Mouse (Mus musculus) layer of hippocampus, adult 11-12 months (tissue): ENCODE measurements around the gene Nin.
A peak's percentile ranks its signal among the peaks of the same experiment; 100 is the strongest.

Experiments used
- DNase-seq: peaks from one replicate; pipeline ENCODE4 v3.0.0; 2022; ENCODE audit warnings: low spot score

Gene Nin

DNA sequence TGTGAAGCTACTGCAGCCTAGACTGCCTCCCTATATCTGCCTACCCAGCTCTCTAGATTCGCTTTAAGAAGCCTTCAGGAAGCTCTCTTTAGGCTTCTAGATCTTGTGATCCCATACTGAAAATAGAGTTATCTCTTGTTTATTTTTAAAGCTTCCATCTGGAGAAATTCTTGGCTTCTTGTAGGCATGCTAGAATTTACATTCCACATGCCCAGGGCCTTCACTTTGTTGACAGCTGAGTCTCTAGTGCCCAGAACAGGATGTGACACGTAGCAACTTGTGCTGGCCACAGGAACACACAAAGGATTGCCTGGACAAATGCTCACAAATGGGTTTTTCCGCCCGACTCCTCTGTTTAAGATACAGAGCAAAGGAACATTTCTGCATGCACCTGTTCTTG lies 97.6 kb downstream of the Nin start:
- DNase-seq = no peak

DNA sequence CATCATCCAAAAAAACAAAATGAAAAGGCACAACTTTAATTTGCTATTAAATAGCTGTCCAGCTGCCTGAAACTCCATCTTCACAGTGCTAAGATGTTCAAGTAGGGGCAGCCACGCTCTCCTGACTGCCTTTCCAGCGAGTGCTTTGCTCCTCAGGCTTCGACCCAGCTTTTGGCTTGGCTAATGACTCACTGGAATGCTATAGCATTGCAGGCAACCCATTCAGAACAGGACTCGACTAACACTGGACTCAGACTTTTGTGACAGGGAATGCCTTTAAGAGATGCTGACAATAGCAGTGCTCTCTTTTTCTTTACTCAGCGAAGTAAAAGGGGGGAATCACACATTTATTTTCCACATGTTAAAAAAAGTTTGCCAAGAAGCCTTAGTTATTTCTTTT lies 101.8 kb downstream of the Nin start:
- DNase-seq = no peak

DNA sequence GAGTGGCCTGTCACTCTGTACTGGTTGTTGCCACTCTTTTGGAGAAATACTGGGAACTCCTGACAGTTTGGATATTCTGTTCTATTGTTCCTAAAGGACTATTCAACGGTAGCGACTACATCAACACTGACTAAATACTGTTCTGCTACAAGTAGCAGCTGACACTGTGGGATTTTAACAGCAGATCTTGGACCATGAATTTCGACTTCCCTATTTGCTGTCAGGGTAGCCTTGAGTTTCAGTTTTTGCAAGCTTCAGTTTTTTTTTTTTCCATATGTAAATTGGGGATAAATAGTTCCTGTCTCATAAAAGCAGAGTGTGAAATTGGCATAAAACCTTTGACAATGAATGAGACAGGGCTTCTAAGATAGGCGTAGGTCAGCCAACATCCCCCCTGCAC lies 103.2 kb downstream of the Nin start:
- no peak for DNase-seq

DNA sequence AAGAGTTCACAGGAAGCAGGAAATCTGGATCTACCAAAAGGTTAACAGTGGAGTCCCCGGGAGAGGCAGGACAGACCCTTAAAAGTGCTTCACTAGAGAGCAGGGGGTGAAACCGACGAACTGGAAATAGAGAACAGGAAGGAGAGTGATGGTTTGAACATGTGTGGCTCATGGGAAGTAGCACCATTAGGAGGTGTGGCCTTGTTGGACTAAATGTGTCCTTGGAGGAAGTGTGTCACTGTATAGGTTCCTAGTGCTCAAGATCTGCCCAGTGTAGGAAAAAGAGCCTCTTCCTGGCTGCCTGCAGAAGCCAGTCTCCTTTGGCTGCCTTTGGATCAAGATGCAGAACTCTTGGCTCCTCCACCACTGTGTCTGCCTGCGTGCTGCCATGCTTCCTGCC lies 108.4 kb downstream of the Nin start:
- DNase-seq = no peak

DNA sequence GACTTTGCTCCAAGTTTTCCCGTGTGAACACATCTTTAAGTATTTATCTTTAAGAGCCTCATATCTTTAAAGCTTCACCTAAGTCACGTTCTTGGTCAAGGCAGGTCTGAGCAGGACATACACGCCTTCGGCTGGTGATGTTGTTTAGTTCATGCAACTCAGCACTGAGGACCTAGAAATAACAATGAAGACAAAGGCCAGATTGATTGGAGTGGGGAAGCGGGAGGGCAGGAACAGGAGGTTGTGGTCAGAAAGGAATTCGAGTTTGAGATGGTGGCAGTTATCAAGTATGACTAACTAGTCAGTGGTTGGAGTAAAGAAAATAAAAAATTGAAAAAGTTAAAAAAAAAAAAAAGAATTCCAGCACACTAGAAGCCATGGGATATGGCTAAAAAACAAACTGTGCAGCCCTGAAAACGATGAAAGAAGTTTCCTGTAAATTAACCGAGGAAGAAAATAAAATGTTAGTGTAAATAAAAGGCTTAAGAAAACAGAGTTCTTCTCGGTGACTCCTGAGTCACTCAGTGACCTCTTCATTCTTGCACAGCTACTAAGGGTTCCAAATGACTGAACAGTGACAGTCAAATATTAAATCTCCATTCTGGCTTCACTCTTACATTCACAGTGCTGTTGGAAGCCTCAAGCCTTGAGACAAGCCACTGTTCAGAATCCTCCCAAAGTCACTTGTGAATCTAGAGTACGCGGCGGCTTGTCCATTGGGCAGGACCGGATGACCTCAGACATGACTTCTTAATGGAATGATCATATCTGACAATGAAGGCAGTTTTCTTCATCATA lies 115.1 kb downstream of the Nin start:
- DNase-seq = no peak

DNA sequence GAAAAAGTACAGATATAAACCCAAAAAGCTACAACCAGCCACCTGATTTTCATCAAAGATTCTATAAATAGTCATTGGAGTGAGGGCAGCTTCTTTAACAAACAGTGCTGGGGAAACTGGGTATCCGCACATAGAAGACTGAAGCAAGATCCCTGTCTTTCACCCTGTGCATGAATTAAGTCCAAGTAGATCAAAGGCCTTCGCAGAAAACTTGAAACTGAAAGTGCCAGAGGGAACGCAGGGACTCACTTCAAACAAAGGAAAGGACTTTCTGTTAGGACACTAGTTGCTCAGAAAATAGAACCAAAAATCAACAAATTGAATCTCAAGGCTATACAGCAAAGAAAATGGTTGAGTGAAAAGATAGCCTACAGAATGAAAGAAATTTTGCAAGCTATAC lies 118.1 kb downstream of the Nin start:
- DNase-seq = no peak

DNA sequence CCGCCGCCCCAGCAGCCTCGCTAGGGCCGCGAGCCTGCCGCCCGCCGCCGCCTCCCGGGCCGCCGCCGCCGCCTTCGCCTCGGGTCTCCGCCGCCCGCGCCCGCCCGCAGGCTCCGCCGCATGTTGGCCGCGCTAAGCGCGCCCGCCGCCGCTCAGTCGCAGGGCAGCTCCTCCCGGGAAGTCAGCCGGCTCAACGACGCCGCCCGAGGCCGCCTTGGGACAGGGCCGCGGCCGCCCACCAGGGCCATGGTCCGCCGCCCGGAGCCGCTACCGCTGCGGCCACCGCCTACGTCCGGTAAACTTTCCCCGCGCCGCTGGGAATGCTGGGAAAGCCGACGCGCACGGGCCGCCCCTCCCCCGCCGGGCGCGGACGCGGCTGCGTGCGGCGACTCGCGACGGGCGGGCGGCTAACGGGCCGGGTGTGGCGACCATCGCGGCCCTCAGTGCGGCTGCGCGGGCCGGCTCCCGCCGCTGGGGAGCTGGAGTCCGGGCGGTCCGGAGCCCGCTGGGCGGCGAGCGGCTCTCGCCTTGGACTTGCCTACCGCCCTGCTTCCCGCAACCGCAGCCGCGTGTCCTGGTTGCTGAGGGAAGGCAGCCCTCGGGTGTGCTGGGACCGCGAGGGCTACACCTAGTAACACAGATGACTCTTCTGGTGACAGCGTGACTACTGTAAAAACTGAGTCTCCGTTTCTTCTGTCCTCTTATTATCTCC lies 126.6 kb downstream of the Nin start, which contains the start of gene Sav1:
Gene Sav1, minus strand, starts transcription at position 217 of the 712 bp plus-strand sequence.
- DNase-seq = peak; percentile 83

DNA sequence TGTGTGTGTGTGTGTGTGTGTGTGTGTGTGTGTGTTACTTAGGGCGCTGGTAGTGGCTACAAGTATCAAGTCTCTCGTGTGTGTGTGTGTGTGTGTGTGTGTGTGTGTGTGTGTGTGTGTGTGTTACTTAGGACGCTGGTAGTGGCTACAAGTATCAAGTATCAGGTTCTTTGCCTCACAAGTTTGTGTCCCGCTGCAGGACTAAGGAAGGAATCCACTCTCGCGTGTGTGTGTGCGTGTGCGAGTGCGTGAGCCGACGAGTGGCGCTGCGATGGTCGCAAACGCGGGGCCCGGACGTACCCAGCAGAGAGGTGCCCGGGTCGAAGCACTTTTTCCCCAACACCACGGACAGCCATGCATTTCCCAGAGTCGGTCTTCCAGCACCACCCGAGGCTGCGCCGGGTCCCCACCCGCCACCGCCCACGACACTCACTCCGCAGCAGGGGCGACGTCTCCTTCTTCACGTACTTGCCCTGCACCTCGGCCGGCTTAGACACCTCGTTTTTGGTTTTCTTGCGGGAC lies 127.2 kb downstream of the Nin start:
- no peak for DNase-seq

DNA sequence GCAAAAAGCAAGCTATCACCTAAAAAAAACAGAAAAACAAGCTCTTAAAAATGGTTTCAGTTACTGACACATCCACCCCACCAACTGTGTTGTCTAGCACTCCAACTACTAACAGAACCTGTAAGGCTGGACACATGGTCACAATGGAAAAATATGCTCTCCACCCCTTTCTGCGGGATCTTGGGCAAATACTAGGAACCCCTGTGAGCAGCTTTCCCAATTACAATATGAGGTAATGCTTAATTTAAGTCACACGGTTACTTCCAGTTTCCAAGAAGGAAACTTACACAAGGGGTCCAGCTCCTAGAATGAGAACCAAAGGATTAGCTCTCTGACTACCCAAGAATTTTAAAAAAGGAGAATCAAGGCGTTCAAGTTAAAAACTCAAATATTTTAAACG lies 128.0 kb downstream of the Nin start:
- DNase-seq = no peak

DNA sequence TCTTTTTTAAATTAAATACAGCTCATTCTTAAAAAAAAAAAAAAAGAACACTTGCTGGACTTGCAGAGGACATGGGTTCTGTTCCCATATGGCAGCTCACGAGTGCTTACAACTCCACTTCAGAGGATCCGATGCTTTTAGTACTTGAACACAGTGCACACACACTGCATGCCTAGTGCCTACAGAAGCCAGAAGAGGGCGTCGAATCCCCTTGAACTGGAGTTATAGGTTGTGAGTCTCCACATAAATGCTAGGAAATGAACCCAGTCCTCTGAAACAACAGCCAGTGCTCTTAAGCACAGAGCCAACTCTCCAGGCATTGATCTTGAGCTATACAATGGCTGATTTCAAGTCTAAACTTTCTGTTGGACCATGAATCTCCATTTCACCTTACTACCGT lies 130.6 kb downstream of the Nin start:
- DNase-seq = no peak

DNA sequence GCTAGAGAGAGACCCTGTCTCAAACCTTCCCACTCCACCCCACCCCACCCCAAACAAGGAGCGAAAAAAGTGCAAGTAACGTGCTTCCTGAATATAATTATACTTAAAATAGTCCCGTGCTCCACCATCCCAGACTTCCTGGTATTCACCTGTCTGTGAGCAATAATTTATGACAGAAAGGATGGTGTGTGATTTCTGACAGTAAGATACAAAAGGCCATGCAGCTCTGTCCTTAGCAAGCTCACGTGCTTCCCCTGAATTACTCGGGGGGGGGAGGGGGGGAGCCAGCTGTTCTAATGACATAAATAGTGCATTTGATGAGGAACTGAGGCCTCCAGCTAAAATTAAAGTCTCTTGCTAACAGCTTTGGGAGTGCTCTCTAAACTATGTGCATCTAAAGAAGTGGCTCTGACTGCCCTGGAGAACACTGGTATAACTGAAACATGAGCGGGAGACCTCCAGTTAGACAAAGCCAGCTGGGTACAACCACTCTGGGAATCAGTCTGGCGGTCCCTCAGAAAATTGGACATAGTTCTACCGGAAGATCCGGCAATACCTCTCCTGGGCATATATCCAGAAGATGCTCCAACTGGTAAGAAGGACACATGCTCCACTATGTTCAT lies 136.0 kb downstream of the Nin start:
- no peak for DNase-seq

DNA sequence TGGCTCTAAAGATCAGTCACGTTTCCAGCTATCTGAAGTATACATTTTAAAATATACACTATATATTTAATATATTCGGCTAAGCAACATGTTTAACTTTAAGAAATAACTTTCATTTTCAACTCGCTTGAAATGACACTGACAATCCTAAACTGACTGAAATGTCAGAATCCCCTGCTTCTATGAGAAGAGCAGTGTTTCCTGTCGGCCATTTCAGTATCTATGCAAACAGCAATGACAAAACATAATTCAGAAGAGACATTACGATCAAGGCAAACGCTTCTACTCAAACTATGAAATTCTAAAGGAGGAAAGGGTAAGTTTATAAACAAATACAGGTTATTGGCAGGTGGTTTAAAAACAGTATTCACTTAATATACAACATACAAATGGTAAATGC lies 136.8 kb downstream of the Nin start:
- no peak for DNase-seq

DNA sequence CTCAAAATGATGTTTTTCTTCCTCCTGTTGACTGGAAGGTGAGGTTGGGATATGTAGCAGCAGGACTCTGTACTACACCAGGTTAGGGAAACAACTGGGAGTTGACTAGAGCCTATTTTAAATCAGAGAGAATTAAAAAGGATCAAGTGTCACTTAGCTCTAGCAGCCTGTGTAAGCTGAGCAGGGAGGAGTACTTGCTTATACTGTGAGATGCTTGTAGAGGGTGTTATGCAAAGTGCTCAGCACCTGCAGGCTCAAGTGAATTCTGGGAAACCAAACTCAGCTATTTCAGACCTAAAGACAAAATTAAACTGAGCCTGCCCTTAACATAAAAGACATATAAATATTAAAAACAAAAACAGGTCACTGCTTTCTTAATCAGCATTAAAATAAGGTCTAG lies 139.9 kb downstream of the Nin start:
- no peak for DNase-seq

DNA sequence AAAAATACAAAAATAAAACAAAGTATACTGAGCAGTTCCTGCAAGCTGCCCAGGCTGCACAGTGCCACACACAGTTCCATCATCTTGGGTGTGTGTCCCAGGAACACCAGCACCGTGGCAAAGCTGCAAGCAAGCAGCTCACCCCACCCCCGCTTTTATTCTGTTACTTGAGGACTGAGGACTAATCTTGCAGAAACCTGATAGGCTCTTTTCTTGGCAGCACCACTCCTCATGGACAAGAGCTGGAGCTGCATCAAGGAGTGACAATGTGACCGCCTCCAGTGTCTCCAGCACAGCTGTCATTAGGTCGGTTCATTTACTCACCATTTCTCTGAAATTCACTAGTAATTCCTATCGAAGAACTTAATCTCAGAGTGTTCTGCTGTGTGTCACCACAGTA lies 145.4 kb downstream of the Nin start:
- no peak for DNase-seq

DNA sequence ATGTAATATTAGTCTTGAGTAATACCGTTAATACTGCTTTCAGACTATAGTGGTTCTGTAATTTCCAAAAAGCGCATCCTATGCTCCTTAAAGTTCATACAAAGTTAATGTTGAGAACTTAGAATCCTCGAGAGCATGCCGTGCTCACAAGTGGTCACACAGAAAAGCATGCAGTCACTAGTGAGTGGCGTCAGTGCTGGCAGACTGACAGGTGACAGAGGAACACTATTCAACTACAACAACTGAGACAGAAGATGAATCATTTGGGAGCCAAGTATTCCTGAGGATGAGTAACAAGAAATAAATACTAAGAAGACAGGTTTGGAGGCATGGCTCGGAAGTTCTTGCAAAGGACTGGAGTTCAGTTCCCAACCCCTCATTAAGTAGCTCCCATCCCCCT lies 146.4 kb downstream of the Nin start:
- no peak for DNase-seq

DNA sequence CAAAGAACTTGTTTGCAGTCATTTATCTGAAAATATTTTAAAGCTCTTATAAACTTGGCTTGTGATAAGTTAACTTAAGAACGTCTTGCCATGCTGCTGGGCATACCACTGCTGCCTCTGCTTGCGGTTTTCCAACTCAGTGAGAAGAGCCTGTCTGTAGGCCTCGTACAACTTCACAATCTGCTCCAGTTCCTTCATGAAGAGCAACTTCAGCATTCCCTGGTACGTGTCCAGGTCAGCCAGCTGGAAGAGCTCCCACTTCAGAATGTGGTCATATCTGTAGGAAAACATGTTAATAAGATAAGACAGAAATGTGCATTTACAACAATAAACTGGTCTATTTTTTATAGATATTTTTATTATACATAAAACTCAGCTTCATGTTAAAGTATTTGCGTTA lies 147.4 kb downstream of the Nin start:
- no peak for DNase-seq

DNA sequence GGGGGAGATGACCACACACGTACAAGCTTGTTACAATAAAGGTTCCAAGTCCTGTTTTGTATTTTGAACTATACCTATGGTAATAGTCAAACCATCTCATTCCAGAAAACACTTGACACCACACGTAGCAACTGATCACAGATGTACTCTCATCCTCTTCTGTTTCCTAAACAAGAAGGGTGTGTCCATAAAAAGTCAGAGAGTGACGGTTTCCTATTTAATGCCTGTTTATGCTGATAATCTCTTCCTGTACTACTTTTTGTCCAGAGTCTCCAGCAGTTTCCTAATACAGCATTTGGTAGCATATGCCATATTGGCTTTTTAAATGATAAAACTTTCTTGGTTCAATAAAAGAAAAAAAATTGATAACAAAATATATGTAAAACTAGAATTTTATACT lies 147.9 kb downstream of the Nin start:
- DNase-seq = no peak

DNA sequence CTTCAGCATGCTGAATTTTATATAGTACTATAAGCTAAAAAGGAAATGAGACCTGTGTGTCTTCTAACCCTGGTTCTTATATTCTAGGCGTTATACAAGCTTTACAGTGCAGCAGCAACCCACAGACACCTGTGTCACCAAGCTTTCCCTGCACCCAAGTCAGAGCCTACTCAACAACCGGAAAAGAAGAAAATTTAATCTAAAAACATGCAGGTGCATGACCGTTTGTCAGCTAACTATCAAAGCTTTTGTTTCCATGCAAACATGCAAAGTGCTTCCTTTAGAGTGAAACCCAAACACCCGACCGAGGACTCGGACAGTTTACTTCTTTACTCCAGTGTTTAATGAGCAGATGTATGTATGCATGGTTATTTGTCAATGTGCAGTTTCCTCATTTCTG lies 150.4 kb downstream of the Nin start:
- DNase-seq = no peak

DNA sequence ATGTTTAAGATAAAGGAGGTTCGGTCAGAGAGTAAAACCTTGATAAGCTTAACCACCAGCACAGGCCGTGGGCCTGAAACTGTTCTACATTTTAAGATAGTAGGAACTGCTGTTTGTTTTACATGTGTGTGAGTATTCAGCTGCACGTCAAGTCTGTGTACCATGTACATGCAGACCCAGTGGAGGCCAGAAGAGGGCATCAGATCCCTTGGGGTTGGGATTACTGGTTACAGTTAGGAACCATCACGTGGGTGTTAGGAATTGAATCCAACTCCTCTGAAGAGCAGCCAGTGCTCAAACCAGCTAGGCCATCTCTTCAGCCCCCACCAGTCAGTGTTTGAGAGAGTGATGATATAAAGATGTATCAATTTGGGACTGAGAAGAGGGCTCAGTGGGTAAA lies 151.0 kb downstream of the Nin start:
- peak; percentile 64 for DNase-seq
